Mouse (Mus musculus) embryonic facial prominence, embryonic 13.5 days (tissue): ENCODE measurements around the gene Med22. TPM values are rescaled to one million over a fixed set of nuclear protein-coding genes. Genes with fewer than 3 reads are reported as not detected.
A peak's percentile ranks its signal among the peaks of the same experiment; 100 is the strongest.

Experiments
- ATAC-seq: fragments of 200-750 bp; cut with Nextera tagmentation; 2 replicates; pipeline ENCODE4 v1.8.0; 2017; ENCODE audit warnings: low read depth; ENCODE audit not compliant: insufficient number of reproducible peaks, insufficient read depth, low FRiP score, low TSS enrichment
- H3K27ac ChIP-seq: fragments of 300-500 bp; sonication (generic); 2 replicates; pipeline ENCODE4 v1.5.1; 2015; ENCODE audit warnings: moderate library complexity, mild to moderate bottlenecking, inconsistent platforms
- H3K27me3 ChIP-seq: fragments of 300-500 bp; sonication (generic); 2 replicates; pipeline ENCODE4 v1.6.1; 2015; ENCODE audit warnings: mild to moderate bottlenecking, inconsistent platforms
- H3K36me3 ChIP-seq: fragments of 300-500 bp; sonication (generic); 2 replicates; pipeline ENCODE4 v1.6.1; 2015; ENCODE audit warnings: mild to moderate bottlenecking, inconsistent platforms
- H3K4me1 ChIP-seq: fragments of 300-500 bp; sonication (generic); 2 replicates; pipeline ENCODE4 v1.6.1; 2015; ENCODE audit warnings: inconsistent platforms
- H3K4me2 ChIP-seq: fragments of 300-500 bp; sonication (generic); 2 replicates; pipeline ENCODE4 v1.6.1; 2015; ENCODE audit warnings: moderate library complexity, mild to moderate bottlenecking, inconsistent platforms
- H3K4me3 ChIP-seq: fragments of 300-500 bp; sonication (generic); 2 replicates; pipeline ENCODE4 v1.5.1; 2015; ENCODE audit warnings: mild to moderate bottlenecking, inconsistent platforms
- H3K9ac ChIP-seq: fragments of 300-500 bp; sonication (generic); 2 replicates; pipeline ENCODE4 v1.6.1; 2015; ENCODE audit warnings: mild to moderate bottlenecking, inconsistent platforms
- H3K9me3 ChIP-seq: fragments of 300-500 bp; sonication (generic); 2 replicates; pipeline ENCODE4 v1.6.1; 2016; ENCODE audit warnings: inconsistent platforms
- WGBS: fragments of 180-500 bp; shearing (Covaris S2); methylation state at CpG from one replicate; pipeline ENCODE4 v1.1.7; 2015; ENCODE audit warnings: mixed read lengths; 5-methylcytosine and 5-hydroxymethylcytosine counted together
- polyA plus RNA-seq: library from polyadenylated mRNA; unstranded; fragments of >200 nt; fragmentation: Nextera tagmentation; extraction: Ambion mirVana; gene quantifications from 2 replicates; pipeline ENCODE4 v1.2.1, GENCODE M21; 2015

The Med22 gene
- polyA plus RNA-seq, 1 experiment from 2014 or later, result 55.1 TPM

DNA sequence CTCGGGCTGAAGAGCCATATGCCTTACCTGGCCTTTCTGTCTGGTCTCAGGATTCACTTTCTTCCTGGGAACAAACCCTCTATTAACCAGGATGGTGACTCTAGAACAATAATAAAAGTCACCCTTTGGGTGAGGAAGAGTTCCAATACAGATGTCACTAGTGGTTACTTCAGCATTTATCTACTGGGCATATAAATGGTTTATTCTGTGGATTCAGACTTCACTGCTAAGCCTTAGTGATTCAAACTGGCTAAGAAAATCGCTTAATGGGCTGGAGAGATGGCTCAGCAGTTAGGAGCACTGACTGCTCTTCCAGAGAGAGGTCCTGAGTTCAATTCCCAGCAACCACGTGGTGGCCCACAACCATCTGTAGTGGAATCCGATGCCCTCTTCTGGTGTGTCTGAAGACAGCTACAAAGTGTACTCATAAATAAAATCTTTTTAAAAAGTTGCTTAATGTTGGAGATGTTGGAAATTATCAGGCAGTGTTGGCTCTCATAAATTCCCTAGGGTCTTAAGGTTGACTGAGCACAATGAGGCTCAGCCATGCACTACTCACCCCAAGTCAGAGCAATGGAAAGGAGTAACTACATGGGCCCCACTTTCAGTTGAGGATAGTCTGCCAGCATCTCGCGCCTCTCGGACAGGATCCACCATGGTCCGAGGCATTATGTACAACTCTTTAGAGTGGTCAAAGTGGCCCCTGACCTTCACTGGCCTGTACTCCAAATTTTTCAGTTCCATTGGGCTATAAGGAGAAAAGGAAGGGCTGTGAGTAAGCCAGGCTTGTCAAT is 3.9 kb upstream of the Med22 start:
- peak overlapping the region; percentile 75; the same call in 1 of the 2 replicates for H3K4me3 ChIP-seq
- no peak overlapping the region for H3K27ac ChIP-seq
- H3K9ac ChIP-seq, result peak overlapping the region; percentile 85; the same call in 1 of the 2 replicates
- ATAC-seq, result no peak
- WGBS, result 60% methylated on average over 8 of the region's 8 CpGs
- peaks cover 50% of the 10 kb centered on the region for H3K4me1 ChIP-seq
- H3K27me3 ChIP-seq, result no peaks in the 10 kb centered on the region
- H3K4me2 ChIP-seq, result peak overlapping the region; percentile 97
- H3K36me3 ChIP-seq, result peaks cover 52% of the 10 kb centered on the region
- no peaks in the 10 kb centered on the region for H3K9me3 ChIP-seq

DNA sequence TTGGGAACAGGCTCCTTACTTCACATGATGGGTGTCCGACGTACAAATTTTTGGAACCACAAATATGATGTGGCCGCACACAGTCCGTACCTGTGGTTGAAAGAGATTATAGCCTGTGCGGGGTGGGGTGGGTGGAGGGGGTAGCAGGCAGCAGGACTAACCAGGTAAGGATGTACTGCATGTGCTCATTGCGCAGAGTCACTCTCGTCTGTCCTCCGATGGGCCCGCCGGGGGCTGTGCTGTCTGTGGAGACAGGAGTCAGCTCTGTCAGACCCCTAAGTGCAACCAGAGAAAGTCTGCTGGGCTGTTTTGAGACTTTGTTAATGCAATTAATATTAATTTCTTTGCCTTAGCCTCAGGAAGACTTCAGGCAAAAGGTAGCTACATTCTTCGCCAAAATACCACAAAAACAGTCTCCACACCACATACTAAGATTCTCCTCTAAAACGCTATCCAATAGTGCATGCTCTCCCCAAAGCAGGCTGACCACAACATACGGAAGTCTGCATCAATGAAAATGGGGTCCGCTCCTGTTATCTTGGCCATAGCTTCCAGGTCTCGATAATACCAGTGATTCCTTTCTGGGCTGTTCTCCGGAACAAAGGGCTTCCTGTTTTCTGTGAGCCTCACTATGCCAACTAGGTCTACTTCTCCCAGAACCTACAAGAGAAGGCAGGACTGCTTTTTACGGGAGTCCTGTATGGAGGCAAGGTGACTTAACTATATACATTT is 3.1 kb upstream of the Med22 start:
- no peaks in the 10 kb centered on the region for H3K27me3 ChIP-seq
- H3K9ac ChIP-seq, result no peak overlapping the region
- no peaks in the 10 kb centered on the region for H3K9me3 ChIP-seq
- peaks cover 58% of the 10 kb centered on the region for H3K4me1 ChIP-seq
- no peak for ATAC-seq
- peaks cover 45% of the 10 kb centered on the region for H3K36me3 ChIP-seq
- no peak overlapping the region for H3K4me2 ChIP-seq
- WGBS, result 77% methylated on average over 17 of the region's 17 CpGs
- no peak overlapping the region for H3K4me3 ChIP-seq
- H3K27ac ChIP-seq, result no peak overlapping the region

DNA sequence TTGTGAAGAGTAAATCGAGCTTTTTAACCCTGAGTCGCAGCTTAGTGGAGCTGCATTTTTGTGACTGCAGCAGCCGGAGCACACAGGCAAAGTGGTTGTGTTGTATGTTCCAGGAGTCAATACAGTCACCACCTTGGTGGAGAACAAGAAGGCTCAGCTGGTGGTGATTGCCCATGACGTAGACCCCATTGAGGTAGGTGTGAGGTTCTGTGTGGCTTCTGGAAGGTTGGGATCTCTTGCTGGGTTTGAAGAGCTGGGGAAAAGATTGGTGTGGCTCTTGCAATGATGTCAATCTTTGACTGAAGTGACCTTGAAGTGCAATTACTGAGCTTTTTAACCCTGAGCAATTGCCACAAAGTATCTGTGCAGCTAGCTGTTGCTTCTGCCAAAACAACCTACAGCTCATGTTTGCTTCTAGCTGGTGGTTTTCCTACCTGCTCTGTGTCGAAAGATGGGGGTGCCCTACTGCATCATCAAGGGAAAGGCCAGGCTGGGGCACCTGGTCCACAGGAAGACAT is 1.8 kb upstream of the Med22 start:
- no peak for ATAC-seq
- 75% methylated on average over 5 of the region's 5 CpGs for WGBS
- no peaks in the 10 kb centered on the region for H3K27me3 ChIP-seq
- peak overlapping the region; percentile 88 for H3K4me3 ChIP-seq
- H3K9ac ChIP-seq, result peak overlapping the region; percentile 99
- peaks cover 46% of the 10 kb centered on the region for H3K36me3 ChIP-seq
- H3K9me3 ChIP-seq, result no peaks in the 10 kb centered on the region
- H3K4me1 ChIP-seq, result peaks cover 56% of the 10 kb centered on the region
- peak overlapping the region; percentile 99 for H3K4me2 ChIP-seq
- H3K27ac ChIP-seq, result no peak overlapping the region

DNA sequence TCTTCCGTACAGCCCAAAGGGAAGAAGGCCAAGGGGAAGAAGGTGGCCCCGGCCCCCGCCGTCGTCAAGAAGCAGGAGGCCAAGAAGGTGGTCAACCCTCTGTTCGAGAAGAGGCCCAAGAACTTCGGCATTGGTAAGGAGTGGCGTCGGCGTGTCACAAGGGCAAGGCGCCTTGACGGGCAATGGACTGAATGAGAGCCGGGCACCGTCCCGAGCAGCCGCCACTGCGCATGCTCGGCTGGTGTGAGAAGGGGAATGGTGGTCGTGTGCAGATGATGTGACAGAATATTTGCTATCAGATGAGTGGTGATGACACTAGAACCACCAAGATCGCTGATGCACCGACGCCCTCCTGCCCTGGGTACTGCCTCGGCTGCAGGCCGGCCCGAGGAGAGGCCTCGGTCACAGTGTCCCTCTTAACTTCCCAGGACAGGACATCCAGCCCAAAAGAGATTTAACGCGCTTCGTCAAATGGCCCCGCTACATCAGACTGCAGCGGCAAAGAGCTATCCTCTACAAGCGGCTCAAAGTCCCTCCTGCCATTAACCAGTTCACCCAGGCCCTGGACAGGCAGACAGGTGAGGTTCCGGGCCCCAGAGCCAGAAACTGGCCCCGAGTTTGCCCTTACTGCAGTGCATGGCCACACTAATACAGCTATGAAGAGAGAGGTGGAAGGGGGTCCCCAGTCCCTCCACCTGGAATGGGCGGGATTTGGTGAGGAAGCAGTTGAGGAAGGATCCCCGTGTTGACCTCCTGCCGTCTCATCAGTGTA is 703 bp upstream of the Med22 start:
- Histone ChIP-seq H3K4me3 (peak overlapping the region; percentile 88), H3K27ac (peak overlapping the region; percentile 93), H3K9me3 (no peaks in the 10 kb centered on the region), H3K9ac (peak overlapping the region; percentile 99), H3K4me1 (peaks cover 48% of the 10 kb centered on the region), H3K27me3 (no peaks in the 10 kb centered on the region), H3K36me3 (peaks cover 58% of the 10 kb centered on the region), H3K4me2 (peak overlapping the region; percentile 99)
- ATAC-seq, result 0 out of 2 replicates have a peak, but pooled peaks have one; percentile 4
- under 1% methylated on average over 37 of the region's 37 CpGs for WGBS

DNA sequence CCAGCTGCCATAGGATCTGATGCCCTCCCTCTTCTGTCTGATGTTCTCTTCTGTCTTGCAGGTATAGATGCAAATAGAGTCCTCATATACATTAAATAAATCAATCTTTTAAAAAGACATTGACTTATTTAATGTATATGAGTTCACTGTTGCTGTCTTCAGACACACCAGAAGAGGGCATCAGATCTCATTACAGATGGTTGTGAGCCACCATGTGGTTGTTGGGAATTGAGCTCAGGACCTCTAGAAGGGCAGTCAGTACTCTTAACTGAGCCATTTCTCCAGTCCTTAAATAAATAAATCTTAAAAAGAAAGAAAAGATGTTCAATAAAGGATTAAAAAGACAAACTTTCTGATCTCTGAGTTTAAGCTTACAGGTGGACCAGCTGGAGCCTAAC is 1.1 kb downstream of the Med22 start:
- Histone ChIP-seq H3K27ac (peak overlapping the region; percentile 93), H3K27me3 (no peaks in the 10 kb centered on the region), H3K4me3 (peak overlapping the region; percentile 88), H3K36me3 (peaks cover 70% of the 10 kb centered on the region), H3K9ac (peak overlapping the region; percentile 99), H3K9me3 (no peaks in the 10 kb centered on the region), H3K4me1 (peaks cover 35% of the 10 kb centered on the region), H3K4me2 (peak overlapping the region; percentile 79)
- no peak for ATAC-seq

DNA sequence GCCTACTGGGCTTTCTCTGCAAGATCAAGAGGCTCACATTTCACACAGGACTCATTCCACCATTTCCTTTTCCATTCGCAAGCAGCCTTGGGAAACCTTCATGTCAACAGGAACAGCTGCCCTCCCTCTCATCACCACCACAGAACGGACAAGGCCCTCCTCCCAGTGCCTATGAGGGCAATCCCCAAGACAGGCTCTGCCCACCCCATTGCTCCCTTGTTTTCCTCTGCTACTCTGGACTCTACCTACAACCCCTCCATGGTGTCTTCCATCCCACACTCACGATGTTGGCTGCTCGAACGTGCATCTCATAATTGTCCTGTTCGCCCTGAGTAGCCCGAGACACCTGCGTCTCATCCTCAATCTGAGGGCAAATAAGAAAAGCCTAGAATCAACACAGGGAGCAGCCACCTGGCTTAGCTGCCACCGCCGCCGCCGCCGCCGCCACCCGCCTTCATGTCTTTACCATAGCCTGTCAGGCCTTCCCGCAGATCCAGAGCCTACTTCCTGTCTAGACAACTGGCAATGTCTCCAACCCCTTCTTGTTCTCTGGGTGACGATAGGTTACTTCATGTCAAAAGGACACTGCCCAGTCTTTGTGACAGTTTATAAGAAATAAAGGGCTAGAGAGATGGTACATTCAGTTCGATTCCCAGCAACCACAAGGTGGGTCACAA is 1.6 kb downstream of the Med22 start:
- ATAC-seq, result no peak
- peak overlapping the region; percentile 79 for H3K4me2 ChIP-seq
- peak overlapping the region; percentile 99 for H3K9ac ChIP-seq
- 78% methylated on average over 18 of the region's 18 CpGs for WGBS
- H3K4me3 ChIP-seq, result peak overlapping the region; percentile 88
- no peaks in the 10 kb centered on the region for H3K27me3 ChIP-seq
- peaks cover 39% of the 10 kb centered on the region for H3K4me1 ChIP-seq
- peaks cover 68% of the 10 kb centered on the region for H3K36me3 ChIP-seq
- H3K9me3 ChIP-seq, result no peaks in the 10 kb centered on the region
- no peak overlapping the region for H3K27ac ChIP-seq

DNA sequence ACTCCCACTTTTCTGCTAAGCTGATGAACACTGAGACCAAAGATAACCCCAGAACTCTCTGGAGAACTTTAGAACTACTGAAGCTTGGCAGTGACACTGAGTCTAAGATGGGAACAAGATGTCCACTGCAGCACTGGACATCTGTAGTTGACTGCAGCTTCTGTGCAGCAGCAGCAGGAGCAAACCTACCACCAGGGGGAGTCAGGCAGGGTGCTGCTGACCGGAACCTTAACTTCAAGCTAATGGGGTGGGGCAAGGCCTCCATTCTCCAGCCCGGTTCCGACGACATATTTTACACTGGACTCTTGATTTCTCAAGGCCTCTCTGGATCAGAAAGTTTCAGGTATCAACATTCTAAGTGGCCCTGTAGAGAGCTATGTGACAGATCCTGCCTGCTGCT is 3.4 kb downstream of the Med22 start:
- no peak overlapping the region for H3K4me3 ChIP-seq
- peaks cover 50% of the 10 kb centered on the region for H3K36me3 ChIP-seq
- no peak for ATAC-seq
- H3K4me2 ChIP-seq, result no peak overlapping the region
- H3K27me3 ChIP-seq, result no peaks in the 10 kb centered on the region
- H3K9ac ChIP-seq, result no peak overlapping the region
- H3K4me1 ChIP-seq, result peaks cover 37% of the 10 kb centered on the region
- H3K9me3 ChIP-seq, result no peaks in the 10 kb centered on the region
- WGBS, result 58% methylated on average over 4 of the region's 4 CpGs
- H3K27ac ChIP-seq, result no peak overlapping the region

DNA sequence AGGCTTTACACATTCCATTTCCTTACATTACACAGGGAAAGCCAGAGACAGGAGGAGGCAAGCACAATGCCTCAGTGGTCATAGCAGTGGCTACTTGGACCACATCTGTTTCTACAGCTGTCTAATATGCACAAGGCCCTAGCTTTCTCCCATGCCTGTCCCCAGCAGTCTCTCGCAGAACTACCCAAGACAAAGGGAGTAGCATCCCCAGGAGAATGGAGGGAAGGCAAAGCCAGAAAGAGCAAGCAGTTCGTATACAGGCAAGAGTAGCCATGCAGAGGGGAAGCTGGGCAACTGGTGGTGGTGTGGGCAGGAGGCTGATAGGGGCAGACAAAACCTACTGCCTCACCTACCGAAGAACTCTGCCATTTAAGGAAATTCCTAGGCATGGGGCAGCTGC is 4.0 kb downstream of the Med22 start:
- Histone ChIP-seq H3K27me3 (no peaks in the 10 kb centered on the region), H3K36me3 (peaks cover 43% of the 10 kb centered on the region), H3K4me2 (no peak overlapping the region), H3K4me1 (peaks cover 37% of the 10 kb centered on the region), H3K9me3 (no peaks in the 10 kb centered on the region), H3K9ac (no peak overlapping the region; the same call in 1 of the 2 replicates), H3K4me3 (no peak overlapping the region), H3K27ac (no peak overlapping the region)
- WGBS, result 93% methylated on average over 3 of the region's 3 CpGs
- no peak for ATAC-seq

DNA sequence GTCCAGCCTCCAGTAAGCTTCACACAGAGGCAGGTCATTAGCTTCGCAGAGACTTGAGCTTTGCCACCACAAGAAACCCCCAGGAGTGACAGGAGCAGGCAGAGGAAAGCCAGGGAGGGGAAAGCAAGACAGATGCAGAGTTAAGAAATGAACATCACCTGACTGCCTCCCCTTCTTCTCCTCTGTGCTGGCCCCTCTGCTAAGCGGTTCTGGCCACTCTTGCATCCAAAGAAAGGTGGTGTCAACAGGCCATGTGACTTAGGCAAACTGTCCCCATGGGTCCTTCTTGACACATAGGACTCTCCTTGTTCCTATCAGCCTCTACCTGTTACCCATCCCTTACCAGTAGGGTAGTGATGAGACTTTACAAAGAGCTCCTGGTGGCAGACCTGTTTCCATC is 4.5 kb downstream of the Med22 start:
- Histone ChIP-seq H3K4me1 (peaks cover 41% of the 10 kb centered on the region), H3K9ac (no peak overlapping the region), H3K27me3 (no peaks in the 10 kb centered on the region), H3K4me3 (no peak overlapping the region), H3K9me3 (no peaks in the 10 kb centered on the region), H3K4me2 (no peak overlapping the region), H3K27ac (no peak overlapping the region), H3K36me3 (peaks cover 41% of the 10 kb centered on the region)
- WGBS, result 86% methylated on average over 2 of the region's 2 CpGs
- ATAC-seq, result no peak

DNA sequence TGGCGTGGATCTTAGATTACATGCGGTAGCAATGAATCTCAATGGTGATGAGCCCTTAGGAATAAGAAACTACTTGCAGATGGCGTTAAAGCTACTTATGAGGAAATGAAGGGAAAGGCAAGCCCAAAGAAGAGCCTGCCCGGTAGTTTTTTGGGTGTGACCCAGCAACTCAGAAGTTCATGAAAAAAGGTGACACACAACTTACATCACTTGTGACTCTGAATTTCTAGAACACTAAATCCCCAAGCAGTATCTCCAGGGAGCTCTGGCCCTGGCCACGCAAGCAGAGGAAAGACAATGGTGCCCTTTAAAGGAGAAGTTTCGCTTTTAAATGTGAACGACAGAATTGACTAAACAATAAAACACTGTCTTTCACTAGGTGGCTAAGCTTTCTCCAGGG is 7.2 kb downstream of the Med22 start:
- Histone ChIP-seq H3K4me1 (peaks cover 27% of the 10 kb centered on the region), H3K36me3 (peaks cover 59% of the 10 kb centered on the region), H3K9ac (peak overlapping the region; percentile 85), H3K4me3 (peak overlapping the region; percentile 82), H3K9me3 (no peaks in the 10 kb centered on the region), H3K27ac (peak overlapping the region; percentile 91), H3K27me3 (no peaks in the 10 kb centered on the region), H3K4me2 (peak overlapping the region; percentile 84)
- WGBS, result 8% methylated on average over 7 of the region's 7 CpGs
- no peak for ATAC-seq
